Mouse (Mus musculus) forebrain, embryonic 11.5 days (tissue): ENCODE results near the gene Grin2a. TPM values are rescaled to one million over a fixed set of nuclear protein-coding genes. Genes with fewer than 3 reads are reported as not detected.
"Not testable (repeated sequence)": the region's sequence is repeated elsewhere in the genome, so short reads cannot be mapped to it uniquely, and the experiment has no call there.

ENCODE experiments used
- ATAC-seq: fragments of 200-750 bp; cut with Nextera tagmentation; replicated peaks from 2 replicates; pipeline ENCODE4 v1.8.0; 2017; ENCODE audit warnings: moderate TSS enrichment; ENCODE audit not compliant: low FRiP score
- DNase-seq: peaks from one replicate; pipeline ENCODE4 v3.0.0-alpha.2; 2017; ENCODE audit warnings: low spot score
- H3K27ac ChIP-seq: fragments of 300-500 bp; sonication (generic); 2 replicates; pipeline ENCODE4 v1.5.1; 2014; ENCODE audit warnings: low read depth, low read length
- H3K27me3 ChIP-seq: fragments of 300-500 bp; sonication (generic); 2 replicates; pipeline ENCODE4 v1.6.1; 2014; ENCODE audit warnings: mild to moderate bottlenecking, low read length, mixed read lengths; ENCODE audit not compliant: control insufficient read depth, insufficient read depth
- H3K36me3 ChIP-seq: fragments of 300-500 bp; sonication (generic); 2 replicates; pipeline ENCODE4 v1.6.1; 2014; ENCODE audit warnings: mild to moderate bottlenecking, low read length, moderate library complexity, mixed read lengths; ENCODE audit not compliant: control insufficient read depth, insufficient read depth
- H3K4me1 ChIP-seq: fragments of 300-500 bp; sonication (generic); replicated peaks from 2 replicates; pipeline ENCODE4 v1.6.1; 2014; ENCODE audit warnings: low read length, mixed read lengths; ENCODE audit not compliant: control insufficient read depth, insufficient read depth
- H3K4me2 ChIP-seq: fragments of 300-500 bp; sonication (generic); 2 replicates; pipeline ENCODE4 v1.6.1; 2014; ENCODE audit warnings: low read depth, mild to moderate bottlenecking, low read length, moderate library complexity, mixed read lengths; ENCODE audit not compliant: severe bottlenecking
- H3K4me3 ChIP-seq: fragments of 300-500 bp; sonication (generic); 2 replicates; pipeline ENCODE4 v1.5.1; 2014; ENCODE audit warnings: low read depth, low read length
- H3K9ac ChIP-seq: fragments of 300-500 bp; sonication (generic); 2 replicates; pipeline ENCODE4 v1.6.1; 2014; ENCODE audit warnings: low read length
- H3K9me3 ChIP-seq: fragments of 300-500 bp; sonication (generic); 2 replicates; pipeline ENCODE4 v1.6.1; 2016; ENCODE audit warnings: low read length, mixed read lengths; ENCODE audit not compliant: control insufficient read depth
- WGBS: fragments of 180-500 bp; shearing (Covaris S2); extraction: QIAGEN DNeasy Blood & Tissue Kit; methylation state at CpG from one replicate; pipeline ENCODE4 v1.1.7; 2014; 5-methylcytosine and 5-hydroxymethylcytosine counted together
- polyA plus RNA-seq: library from polyadenylated mRNA; unstranded; fragments of >200 nt; fragmentation: Nextera tagmentation; extraction: Ambion mirVana; gene quantifications from 2 replicates; pipeline ENCODE4 v1.2.1, GENCODE M21; 2014

Grin2a gene
- polyA plus RNA-seq, 1 experiment from 2014 or later, result 0.91 TPM

GRCm38 (mm10) chr16:9665896-9666295 is 329.5 kb downstream of the Grin2a start:
- Histone ChIP-seq H3K27me3 (no peaks in the 10 kb centered on the region), H3K4me3 (no peak overlapping the region), H3K4me2 (no peak overlapping the region), H3K9ac (no peak overlapping the region), H3K36me3 (no peaks in the 10 kb centered on the region), H3K27ac (no peak overlapping the region), H3K9me3 (no peaks in the 10 kb centered on the region), H3K4me1 (no peaks in the 10 kb centered on the region)
- DNase-seq (no peak), ATAC-seq (no peak)
- 95% methylated on average over 4 of the region's 4 CpGs for WGBS

- ATAC-seq, result no peak
- Histone ChIP-seq H3K4me1 (no peaks in the 10 kb centered on the region), H3K4me3 (no peak overlapping the region), H3K4me2 (no peak overlapping the region), H3K9ac (no peak overlapping the region), H3K9me3 (no peaks in the 10 kb centered on the region), H3K36me3 (no peaks in the 10 kb centered on the region), H3K27ac (no peak overlapping the region), H3K27me3 (no peaks in the 10 kb centered on the region)
- DNase-seq, result no peak
- 79% methylated on average over 3 of the region's 3 CpGs for WGBS
Measured at GRCm38 (mm10) chr16:9664060-9664459, 331.3 kb downstream of the Grin2a start.

- 88% methylated on average over 2 of the region's 2 CpGs for WGBS
- no peaks in the 10 kb centered on the region for H3K36me3 ChIP-seq
- no peak overlapping the region for H3K27ac ChIP-seq
- ATAC-seq, result no peak
- H3K27me3 ChIP-seq, result no peaks in the 10 kb centered on the region
- no peak overlapping the region for H3K9ac ChIP-seq
- no peaks in the 10 kb centered on the region for H3K4me1 ChIP-seq
- H3K4me3 ChIP-seq, result no peak overlapping the region
- no peak for DNase-seq
- H3K4me2 ChIP-seq, result no peak overlapping the region
- H3K9me3 ChIP-seq, result no peaks in the 10 kb centered on the region
Measured at GRCm38 (mm10) chr16:9663508-9663907, 331.9 kb downstream of the Grin2a start.

GRCm38 (mm10) chr16:9625652-9626444 is 369.5 kb downstream of the Grin2a start:
- no peaks in the 10 kb centered on the region for H3K4me1 ChIP-seq
- H3K27me3 ChIP-seq, result no peaks in the 10 kb centered on the region
- H3K36me3 ChIP-seq, result no peaks in the 10 kb centered on the region
- H3K9me3 ChIP-seq, result no peaks in the 10 kb centered on the region
- no peak overlapping the region for H3K9ac ChIP-seq
- H3K27ac ChIP-seq, result no peak overlapping the region
- no peak overlapping the region for H3K4me2 ChIP-seq
- no peak overlapping the region for H3K4me3 ChIP-seq
- ATAC-seq (no peak), DNase-seq (no peak)
- 92% methylated on average over 10 of the region's 10 CpGs for WGBS

GRCm38 (mm10) chr16:9624346-9624745 is 371.0 kb downstream of the Grin2a start:
- H3K36me3 ChIP-seq, result no peaks in the 10 kb centered on the region
- no peaks in the 10 kb centered on the region for H3K27me3 ChIP-seq
- 86% methylated on average over 2 of the region's 2 CpGs for WGBS
- no peaks in the 10 kb centered on the region for H3K9me3 ChIP-seq
- H3K27ac ChIP-seq, result no peak overlapping the region
- DNase-seq (no peak), ATAC-seq (no peak)
- no peak overlapping the region for H3K4me2 ChIP-seq
- H3K9ac ChIP-seq, result no peak overlapping the region
- H3K4me3 ChIP-seq, result no peak overlapping the region
- no peaks in the 10 kb centered on the region for H3K4me1 ChIP-seq

GRCm38 (mm10) chr16:9618206-9618605 is 377.2 kb downstream of the Grin2a start:
- ATAC-seq, result no peak

GRCm38 (mm10) chr16:9617215-9617614 is 378.1 kb downstream of the Grin2a start:
- Histone ChIP-seq H3K4me3 (no peak overlapping the region), H3K27me3 (no peaks in the 10 kb centered on the region), H3K27ac (no peak overlapping the region), H3K4me2 (no peak overlapping the region), H3K9ac (no peak overlapping the region), H3K4me1 (no peaks in the 10 kb centered on the region), H3K36me3 (no peaks in the 10 kb centered on the region), H3K9me3 (no peaks in the 10 kb centered on the region)
- DNase-seq (no peak), ATAC-seq (no peak)
- WGBS, result 93% methylated on average over 2 of the region's 2 CpGs

More at GRCm38 (mm10) chr16:9618206-9618605, 377.2 kb downstream of the Grin2a start:
- Histone ChIP-seq H3K9ac (no peak overlapping the region), H3K36me3 (no peaks in the 10 kb centered on the region), H3K27ac (no peak overlapping the region), H3K4me3 (no peak overlapping the region), H3K9me3 (no peaks in the 10 kb centered on the region), H3K27me3 (no peaks in the 10 kb centered on the region), H3K4me2 (no peak overlapping the region), H3K4me1 (no peaks in the 10 kb centered on the region)
- no peak for DNase-seq
- 68% methylated on average over 2 of the region's 2 CpGs for WGBS

GRCm38 (mm10) chr16:9616807-9617206 is 378.6 kb downstream of the Grin2a start:
- no peak overlapping the region for H3K4me2 ChIP-seq
- H3K27me3 ChIP-seq, result no peaks in the 10 kb centered on the region
- H3K9ac ChIP-seq, result no peak overlapping the region
- ATAC-seq (no peak), DNase-seq (no peak)
- WGBS, result 79% methylated on average over 4 of the region's 4 CpGs
- no peaks in the 10 kb centered on the region for H3K36me3 ChIP-seq
- H3K4me3 ChIP-seq, result no peak overlapping the region
- H3K27ac ChIP-seq, result no peak overlapping the region
- no peaks in the 10 kb centered on the region for H3K4me1 ChIP-seq
- H3K9me3 ChIP-seq, result no peaks in the 10 kb centered on the region

- DNase-seq, H3K9ac ChIP-seq, H3K4me1 ChIP-seq, H3K27me3 ChIP-seq, H3K27ac ChIP-seq, ATAC-seq, H3K4me3 ChIP-seq, H3K4me2 ChIP-seq, H3K36me3 ChIP-seq, H3K9me3 ChIP-seq: not testable (repeated sequence)
- WGBS, result 90% methylated on average over 5 of the region's 6 CpGs
Measured at GRCm38 (mm10) chr16:9612596-9612995, 382.8 kb downstream of the Grin2a start.
